Mouse (Mus musculus): ENCODE results near the gene Hmcn2.

The Hmcn2 gene

GRCm38 (mm10) chr2:31304801-31305665 lies 9.2 kb upstream of the Hmcn2 start:
- CTCF ChIA-PET: no interaction called here

- CTCF ChIA-PET: no interaction called here
Observed at GRCm38 (mm10) chr2:31305684-31306083, 8.5 kb upstream of the Hmcn2 start.

DNA sequence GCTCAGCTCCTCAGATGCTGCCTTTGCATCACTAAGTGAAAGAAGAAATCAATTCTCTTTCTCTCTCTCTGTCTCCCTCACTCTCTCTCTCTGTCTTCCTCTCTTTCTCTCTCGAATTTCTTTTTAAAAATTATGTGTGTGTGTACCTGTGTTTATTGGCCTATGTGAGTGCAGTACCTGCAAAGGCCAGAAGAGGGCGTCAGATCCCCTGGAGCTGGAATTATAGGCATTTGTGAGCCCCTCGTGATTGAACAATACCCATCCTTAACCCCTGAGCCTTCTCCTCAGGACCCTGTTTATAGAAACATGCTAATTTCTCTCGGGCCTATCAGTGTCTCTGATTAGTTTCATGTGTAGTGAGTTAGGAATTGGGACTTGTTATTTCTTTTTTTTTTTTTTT lies 6.0 kb upstream of the Hmcn2 start:
- CTCF ChIA-PET: no interaction called here

DNA sequence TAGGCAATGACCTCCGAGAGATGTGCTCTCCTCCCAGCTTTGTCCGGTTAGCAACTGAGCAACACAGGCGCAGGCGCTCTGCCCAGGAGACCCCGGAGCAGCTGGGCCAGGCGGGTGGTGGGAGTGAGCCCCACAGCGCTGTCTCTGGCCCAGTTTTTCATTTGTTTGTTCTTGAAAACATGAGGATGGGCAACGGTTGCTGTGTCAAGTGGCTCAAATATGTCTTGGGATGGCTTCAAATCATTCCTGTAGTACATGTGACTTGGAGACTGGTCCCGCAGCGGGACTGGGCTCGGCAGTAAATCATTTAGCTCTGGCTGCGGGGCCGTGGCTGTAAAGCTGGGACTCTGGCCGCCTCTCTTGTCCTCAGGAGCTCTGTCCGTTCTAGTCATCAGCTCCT lies 4.7 kb upstream of the Hmcn2 start:
- CTCF ChIA-PET: no interaction called here

DNA sequence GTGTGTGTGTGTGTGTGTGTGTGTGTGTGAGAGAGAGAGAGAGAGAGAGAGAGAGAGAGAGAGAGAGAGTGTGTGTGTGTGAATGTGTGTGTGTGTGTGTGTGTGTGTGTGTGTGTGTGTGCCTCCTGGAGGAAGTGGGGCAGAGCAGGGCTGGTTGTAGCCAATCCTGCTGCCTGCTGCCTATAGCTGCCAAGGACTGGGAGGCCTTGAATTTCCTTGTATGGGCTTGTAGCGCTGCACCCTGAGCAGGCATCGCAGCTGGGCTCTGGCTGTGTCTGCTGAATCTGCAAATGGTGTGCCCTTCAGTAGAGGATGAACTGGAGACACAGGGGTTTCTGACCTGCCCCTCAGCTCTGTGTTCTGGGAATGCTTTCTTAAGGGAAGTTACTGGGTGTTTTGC lies 3.9 kb downstream of the Hmcn2 start:
- CTCF ChIA-PET: no interaction called here

DNA sequence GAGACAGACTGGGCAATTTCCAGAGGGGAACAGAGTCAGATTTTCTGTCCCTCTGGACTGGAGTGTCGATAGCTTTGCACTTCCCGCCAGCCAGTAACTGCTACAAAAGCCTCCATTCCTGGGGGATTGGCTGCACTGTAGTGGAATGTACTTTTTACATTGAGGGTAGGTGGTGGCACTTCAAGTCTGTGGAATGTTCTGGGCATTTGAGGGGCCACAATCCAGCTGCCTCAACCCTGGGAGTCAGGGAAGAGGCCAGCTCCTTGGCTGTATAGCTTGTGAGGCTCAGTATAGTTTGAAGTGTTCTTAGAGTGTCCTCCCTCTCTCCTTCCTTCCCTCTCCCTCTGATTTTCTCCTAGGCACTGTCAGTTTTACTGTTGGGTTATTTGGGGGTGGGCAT lies 5.0 kb downstream of the Hmcn2 start:
- CTCF ChIA-PET: no interaction called here

DNA sequence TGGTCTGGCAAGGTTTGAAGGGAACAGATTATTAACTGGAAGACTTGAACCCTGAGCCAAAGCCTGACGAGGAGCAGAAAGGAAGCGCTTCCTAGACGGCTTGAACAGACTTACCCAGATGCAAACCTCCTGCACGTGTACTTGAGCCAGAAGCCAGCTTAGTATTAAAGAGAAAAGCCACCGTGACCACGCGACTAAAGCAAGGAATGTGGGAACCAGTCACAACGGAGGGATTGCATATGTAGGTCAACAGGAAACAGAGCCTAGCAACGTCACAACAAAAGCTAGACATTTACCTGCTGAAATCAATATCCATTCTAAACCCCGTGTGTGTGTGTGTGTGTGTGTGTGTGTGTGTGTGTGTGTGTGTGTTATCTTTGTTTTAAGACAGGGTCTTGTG lies 13.0 kb downstream of the Hmcn2 start:
- CTCF ChIA-PET: no interaction called here

- CTCF ChIA-PET: no interaction called here
Observed at GRCm38 (mm10) chr2:31337706-31338330, 23.6 kb downstream of the Hmcn2 start.

GRCm38 (mm10) chr2:31339826-31340225 lies 25.6 kb downstream of the Hmcn2 start:
- CTCF ChIA-PET: no interaction called here

- CTCF ChIA-PET: no interaction called here
Observed at GRCm38 (mm10) chr2:31341726-31342535, 27.7 kb downstream of the Hmcn2 start.

- CTCF ChIA-PET: no interaction called here
Observed at GRCm38 (mm10) chr2:31346096-31346495, 31.9 kb downstream of the Hmcn2 start.

GRCm38 (mm10) chr2:31348373-31348772 lies 34.2 kb downstream of the Hmcn2 start:
- CTCF ChIA-PET: no interaction called here

- CTCF ChIA-PET: no interaction called here
Observed at GRCm38 (mm10) chr2:31348850-31349249, 34.6 kb downstream of the Hmcn2 start.

DNA sequence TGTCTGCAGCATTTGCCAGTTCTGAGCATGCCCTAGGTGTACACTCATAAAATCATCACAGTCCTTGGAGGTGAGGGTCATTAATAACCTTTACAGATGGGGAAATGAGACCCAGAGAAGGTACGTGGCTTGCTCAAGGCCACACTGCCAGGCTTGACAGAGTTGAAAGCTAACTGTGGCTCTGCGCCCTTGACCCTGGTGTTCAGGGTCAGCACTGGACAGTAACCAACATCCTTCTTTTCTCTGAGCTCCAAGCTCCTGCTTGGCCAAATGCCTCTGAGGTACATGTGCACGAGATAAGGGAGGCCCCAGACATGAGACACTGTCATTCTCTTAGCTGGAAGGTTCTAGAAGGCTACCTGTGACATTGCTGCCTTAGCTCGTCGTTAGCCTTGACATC lies 42.6 kb downstream of the Hmcn2 start:
- CTCF ChIA-PET: no interaction called here

DNA sequence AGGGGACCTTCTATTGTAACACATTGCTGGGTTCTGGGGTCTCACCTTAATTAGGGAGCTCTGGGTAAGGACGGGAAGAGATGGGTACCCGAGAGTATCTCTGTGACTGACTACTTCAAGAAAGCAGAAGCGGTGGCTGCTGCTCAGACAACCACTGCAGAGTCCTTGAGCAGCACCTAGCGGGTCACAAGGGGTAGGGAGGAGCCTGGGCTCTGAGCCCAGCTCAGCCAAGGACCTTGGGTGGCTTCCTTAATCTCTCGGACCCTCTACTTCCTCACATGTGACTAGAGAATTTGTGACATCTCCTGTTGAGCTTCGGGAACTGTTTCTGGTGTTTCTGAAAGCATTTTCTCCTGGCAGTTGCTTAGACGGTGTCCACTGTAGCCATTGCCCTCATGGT lies 45.1 kb downstream of the Hmcn2 start:
- CTCF ChIA-PET: no interaction called here

GRCm38 (mm10) chr2:31367186-31367585 lies 53.0 kb downstream of the Hmcn2 start:
- CTCF ChIA-PET: no interaction called here

DNA sequence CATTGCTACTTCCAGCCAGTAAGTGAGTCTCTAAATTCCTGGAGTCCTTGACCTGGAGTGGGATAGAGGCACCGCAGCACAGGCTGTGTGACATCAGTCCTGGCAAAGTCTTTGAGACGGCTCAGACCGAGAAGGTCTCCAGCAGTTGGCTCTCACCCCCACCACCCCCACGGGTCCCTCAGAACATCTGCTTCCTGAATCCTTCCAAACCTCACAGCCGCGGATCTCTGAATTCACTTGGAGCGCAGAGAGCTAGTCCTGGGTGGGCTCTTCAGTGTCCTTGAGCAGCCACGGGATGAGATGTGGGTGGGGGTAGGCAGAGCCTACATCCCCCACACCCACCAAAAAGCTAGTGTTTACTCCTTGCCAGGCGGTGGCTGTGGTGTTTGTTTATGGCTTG lies 57.2 kb downstream of the Hmcn2 start:
- CTCF ChIA-PET: no interaction called here

DNA sequence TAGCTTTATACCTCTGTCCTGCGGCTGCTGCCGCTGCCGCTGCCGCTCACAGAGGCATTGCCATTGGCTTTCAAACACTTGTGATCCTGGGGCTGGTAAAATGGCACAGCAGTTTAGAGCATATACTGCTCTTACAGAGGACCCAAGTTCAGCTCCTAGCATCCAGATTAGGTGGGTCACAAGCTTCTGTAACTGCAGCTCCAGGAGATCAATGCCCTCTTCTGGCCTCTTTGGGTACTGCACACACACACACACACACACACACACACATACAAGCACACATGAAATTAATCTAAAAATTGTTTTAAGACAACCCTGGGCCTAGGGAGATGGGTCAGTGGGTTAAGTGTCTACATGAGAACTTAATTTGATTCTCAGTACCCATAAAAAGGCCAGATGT lies 58.0 kb downstream of the Hmcn2 start:
- CTCF ChIA-PET: no interaction called here

DNA sequence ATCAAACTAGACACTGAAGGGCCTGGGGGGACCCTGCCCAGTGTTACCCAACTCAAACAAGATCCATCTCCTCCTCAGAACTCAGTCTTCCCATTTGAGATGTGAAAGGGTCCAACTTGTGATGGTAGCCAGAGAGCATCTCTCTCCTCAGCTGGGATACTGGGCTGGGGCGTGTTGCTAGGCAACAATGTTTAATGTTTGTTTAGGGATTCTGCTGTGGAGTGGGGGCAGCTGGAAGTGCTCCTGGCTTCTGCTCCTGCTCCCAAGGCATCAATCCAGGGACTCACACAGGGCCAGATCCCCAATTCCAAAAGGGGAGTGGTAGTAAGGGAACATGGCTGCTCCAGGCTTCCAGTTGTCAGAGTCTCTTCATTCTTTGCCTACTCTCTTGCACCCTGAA lies 60.2 kb downstream of the Hmcn2 start:
- CTCF ChIA-PET: no interaction called here

DNA sequence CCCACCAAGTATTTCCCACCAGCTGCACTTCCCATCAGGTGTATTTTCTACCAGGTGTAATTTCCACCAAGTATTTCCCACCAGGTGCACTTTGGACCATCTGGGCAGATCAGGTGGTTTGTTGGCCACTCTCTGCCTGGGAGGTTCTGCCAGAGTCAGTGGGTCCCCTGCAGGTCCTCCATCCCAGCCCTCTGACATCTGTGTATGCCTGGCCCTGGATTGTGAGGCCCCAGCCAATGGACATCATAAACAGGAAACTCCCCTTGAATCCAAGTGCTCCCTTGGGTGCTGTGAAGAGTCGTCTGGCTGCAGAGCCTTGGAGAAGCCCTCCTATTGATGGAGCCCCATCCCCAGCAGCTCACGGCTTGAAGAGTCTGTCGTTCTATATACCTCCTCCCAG lies 61.8 kb downstream of the Hmcn2 start:
- CTCF ChIA-PET: interaction anchor here (0.6 kb wide), 1 partner anchor 1078 kb away, joined by 3 read pairs; no protein-coding TSS in a partner anchor

DNA sequence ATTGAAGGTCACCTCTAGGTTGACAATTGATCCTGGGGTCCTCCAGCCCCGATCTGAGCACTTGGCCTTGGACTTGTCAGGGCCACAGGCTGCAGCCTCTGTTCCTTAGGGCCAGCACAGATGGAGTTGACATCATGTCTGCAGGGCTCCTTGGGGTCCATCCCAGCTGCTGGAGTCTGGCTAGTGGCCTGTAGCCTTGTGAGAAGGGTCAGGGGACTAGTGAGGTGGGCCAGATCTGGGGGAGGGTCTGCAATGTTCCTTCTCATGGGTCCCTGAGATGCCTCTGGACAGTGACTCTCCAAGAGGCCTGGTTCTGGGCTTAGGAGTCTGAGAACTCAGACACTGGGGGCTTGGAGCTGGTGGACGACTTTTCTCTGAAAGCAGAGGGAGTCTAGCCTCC lies 63.3 kb downstream of the Hmcn2 start:
- CTCF ChIA-PET: no interaction called here

GRCm38 (mm10) chr2:31381292-31381846 lies 67.2 kb downstream of the Hmcn2 start:
- CTCF ChIA-PET: interaction anchor here (0.6 kb wide), 2 partner anchors 66 to 549 kb away, joined by 3 read pairs; no protein-coding TSS in a partner anchor

All from spleen, embryonic (tissue).